In the genomic region with DNA sequence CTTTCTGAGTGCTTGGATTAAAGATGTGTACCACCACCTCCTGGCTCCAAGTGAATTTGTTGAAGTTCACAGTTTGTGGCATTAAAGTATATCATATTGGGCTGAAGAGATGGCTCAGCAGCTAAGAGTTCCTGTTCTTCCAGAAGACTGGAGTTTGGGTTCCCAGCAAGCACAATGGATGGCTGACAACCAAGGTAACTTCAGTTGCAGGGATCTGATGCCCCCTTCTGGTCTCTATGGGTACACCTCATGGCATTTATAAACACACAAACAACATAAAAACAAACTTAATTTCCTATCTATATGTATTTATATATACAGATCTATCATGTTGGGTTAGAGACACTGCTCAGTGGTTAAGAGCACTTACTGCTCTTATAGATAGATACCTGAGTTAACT, we compare ENCODE assay signal across 10 mouse cellular contexts. TPM values are rescaled to one million over a fixed set of nuclear protein-coding genes. Genes with fewer than 3 reads are reported as not detected.
DNase-seq lines count a peak whose midpoint lies in the region; ATAC-seq and TF ChIP-seq lines count a peak whose summit lies in the region.
"Had no signal": no experiment of that assay in that cellular context is flagged by ENCODE, and none has a peak within 500 bp of the region (broad histone marks: within the 10 kb centered on the region; RNA-seq: fewer than 3 reads in every experiment).

No protein-coding gene starts in this region.

- TF ChIP-seq CTCF in layer of hippocampus, adult 2 months (conservative IDR thresholded peaks at IDR 0.05) = peak; percentile 72
- TF ChIP-seq CTCF in ES-Bruce4 (IDR thresholded peaks at IDR 0.05; ENCODE audit: low read depth, low read length) = peak; percentile 40

- H3K36me3 ChIP-seq in ES-Bruce4 (ENCODE audit: control insufficient read depth, insufficient read depth, low read length, poor library complexity, severe bottlenecking) = no peaks in the 10 kb centered on the region; the same call in 1 of the 2 replicates
- peaks cover 28% of the 10 kb centered on the region for H3K36me3 ChIP-seq in embryonic facial prominence, embryonic 15.5 days

- H3K9ac ChIP-seq in ES-Bruce4 (ENCODE audit: low read depth, poor library complexity, severe bottlenecking) = no peak overlapping the region
- no peak overlapping the region for H3K9ac ChIP-seq in embryonic facial prominence, embryonic 15.5 days

- no peak overlapping the region for H3K27ac ChIP-seq in layer of hippocampus, adult 2 months
- H3K27ac ChIP-seq in ES-Bruce4 (ENCODE audit: insufficient read depth, low read length) = no peak overlapping the region
- H3K27ac ChIP-seq in embryonic facial prominence, embryonic 15.5 days (replicated peaks) = no peak overlapping the region
- H3K27ac ChIP-seq: forebrain, embryonic 15.5 days had no signal

- DNase-seq in layer of hippocampus, adult 2 months (ENCODE audit: low spot score in 2 of 2) = no peak
- no peak for DNase-seq in layer of hippocampus, adult 9-11 months
- DNase-seq in A20 (ENCODE audit: low read depth, low spot score) (peak; percentile 65), MN1 (ENCODE audit: low spot score) (no peak)
- DNase-seq: heart, postnatal 10 days; layer of hippocampus, postnatal 36 days had no signal

- no peaks in the 10 kb centered on the region for H3K27me3 ChIP-seq in ES-Bruce4 (ENCODE audit: control insufficient read depth, insufficient read depth, low read length, poor library complexity, severe bottlenecking)
- no peaks in the 10 kb centered on the region for H3K27me3 ChIP-seq in embryonic facial prominence, embryonic 15.5 days
- H3K27me3 ChIP-seq: forebrain, embryonic 15.5 days had no signal

- no peak for TF ChIP-seq EP300 in ES-Bruce4 (IDR thresholded peaks at IDR 0.05; ENCODE audit: insufficient read depth, low read depth, low read length)

- H3K4me1 ChIP-seq in ES-Bruce4 (ENCODE audit: control insufficient read depth, insufficient read depth, low read length) = no peaks in the 10 kb centered on the region
- H3K4me1 ChIP-seq in embryonic facial prominence, embryonic 15.5 days = peaks cover 23% of the 10 kb centered on the region

- no peak overlapping the region for H3K4me3 ChIP-seq in layer of hippocampus, adult 2 months
- H3K4me3 ChIP-seq in ES-Bruce4 (ENCODE audit: low read depth, low read length) = no peak overlapping the region
- H3K4me3 ChIP-seq in embryonic facial prominence, embryonic 15.5 days (replicated peaks) = no peak overlapping the region

- no peaks in the 10 kb centered on the region for H3K9me3 ChIP-seq in ES-Bruce4 (replicated peaks; ENCODE audit: control insufficient read depth, insufficient read depth, low read length, poor library complexity, severe bottlenecking)
- H3K9me3 ChIP-seq in embryonic facial prominence, embryonic 15.5 days (replicated peaks) = no peaks in the 10 kb centered on the region
- H3K9me3 ChIP-seq: forebrain, embryonic 15.5 days had no signal

- H3K4me2 ChIP-seq in embryonic facial prominence, embryonic 15.5 days (replicated peaks) = 0 out of 2 replicates have a peak overlapping the region, but pooled peaks have one; percentile 64

- ATAC-seq in embryonic facial prominence, embryonic 15.5 days (ENCODE audit: insufficient number of reproducible peaks, low FRiP score, low TSS enrichment, low read depth) = no peak
- ATAC-seq in erythroid progenitor cell, adult 5-6 weeks (replicated peaks; ENCODE audit: low FRiP score, poor library complexity, severe bottlenecking) = no peak
- ATAC-seq: forebrain, embryonic 15.5 days had no signal

- TF ChIP-seq POLR2A in ES-Bruce4 (IDR thresholded peaks at IDR 0.05; ENCODE audit: insufficient read depth, low read length) = no peak

RNA-seq across cellular contexts. Expression of a gene that starts 1.4 kb away (rescaled TPM):
- total RNA-seq in layer of hippocampus, adult 2 months (2021) = 10 to 100 TPM; 50.5 to 53.1 TPM
- polyA plus RNA-seq in ES-Bruce4 (2011; ENCODE audit: insufficient read depth, insufficient read length, low read depth, missing spikeins) = 71.9 and 72.5 TPM in 2 replicates
- polyA plus RNA-seq in embryonic facial prominence, embryonic 15.5 days (2015; fragmentation: Nextera tagmentation; extraction: Ambion mirVana) = 35.5 and 40.6 TPM in 2 replicates
- total RNA-seq in erythroid progenitor cell, adult 5-6 weeks (2015; ENCODE audit: low replicate concordance) = 15.1 and 24.7 TPM in 2 replicates
- total RNA-seq in erythroid progenitor cell, adult 5-6 weeks (2017; ENCODE audit: low replicate concordance) = 6.4 and 8.9 TPM in 2 replicates

RNA-seq across cellular contexts. Expression of a gene that starts 9.0 kb away (rescaled TPM):
- 100 to 1,000 TPM; 113 to 120 TPM for total RNA-seq in layer of hippocampus, adult 2 months (2021)
- 77.7 and 84.7 TPM in 2 replicates for polyA plus RNA-seq in ES-Bruce4 (2011; ENCODE audit: insufficient read depth, insufficient read length, low read depth, missing spikeins)
- 27.9 and 30.5 TPM in 2 replicates for polyA plus RNA-seq in embryonic facial prominence, embryonic 15.5 days (2015; fragmentation: Nextera tagmentation; extraction: Ambion mirVana)
- total RNA-seq in erythroid progenitor cell, adult 5-6 weeks (2015; ENCODE audit: low replicate concordance) = 3.8 and 19.1 TPM in 2 replicates
- total RNA-seq in erythroid progenitor cell, adult 5-6 weeks (2017; ENCODE audit: low replicate concordance) = 5.8 and 9.1 TPM in 2 replicates

Comparison
In these comparisons a context has a peak if more than half of its experiments do, and no peak if none do; other contexts are left out.
1. RNA of a gene that starts 9.0 kb away (total RNA-seq): 113 to 120 TPM in layer of hippocampus, adult 2 months; 3.8 to 19.1 TPM in erythroid progenitor cell, adult 5-6 weeks; every median in the first group is over 4 times any median in the second.